9 mouse cellular contexts compared by ENCODE assay signal in the genomic region with DNA sequence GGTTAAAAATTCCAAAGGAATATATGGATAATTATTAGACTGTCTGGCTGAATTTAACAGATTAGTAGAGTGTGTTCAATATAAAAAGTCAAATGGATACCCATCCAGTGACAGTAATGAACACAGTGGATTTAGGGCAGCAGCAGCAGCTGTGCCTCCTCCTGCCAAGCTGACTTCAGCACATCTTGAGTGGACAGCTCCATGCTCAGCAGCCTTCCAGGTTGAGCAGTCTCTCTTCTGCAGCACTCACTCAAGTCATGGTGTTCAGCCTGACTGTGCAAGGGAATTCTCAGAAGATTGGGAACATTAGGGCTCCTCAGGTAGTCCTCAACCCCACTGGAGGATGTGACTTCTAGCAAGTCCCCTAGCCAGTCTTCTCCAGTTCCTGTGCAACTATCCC.
DNase-seq lines count a peak whose midpoint lies in the region; ATAC-seq and TF ChIP-seq lines count a peak whose summit lies in the region.
"Had no signal": no experiment of that assay in that cellular context is flagged by ENCODE, and none has a peak within 500 bp of the region (broad histone marks: within the 10 kb centered on the region; RNA-seq: fewer than 3 reads in every experiment).

No protein-coding gene starts in this region.

- TF ChIP-seq POLR2A in heart, adult 2 months (IDR thresholded peaks at IDR 0.05; ENCODE audit: insufficient read depth, low read depth, low read length), result no peak

- no peaks in the 10 kb centered on the region for H3K79me2 ChIP-seq in heart, adult 2 months (replicated peaks; ENCODE audit: control insufficient read depth, insufficient read depth, low read length)

- H3K9ac ChIP-seq in heart, adult 2 months (ENCODE audit: low read depth, low read length), result no peak overlapping the region
- H3K9ac ChIP-seq in neural tube, embryonic 11.5 days (ENCODE audit: low read length), result no peak overlapping the region
- H3K9ac ChIP-seq in neural tube, embryonic 15.5 days (replicated peaks), result no peak overlapping the region

- no peak overlapping the region for H3K27ac ChIP-seq in heart, adult 2 months
- no peak overlapping the region for H3K27ac ChIP-seq in neural tube, embryonic 11.5 days (ENCODE audit: low read depth, low read length)
- H3K27ac ChIP-seq in neural tube, embryonic 15.5 days (replicated peaks), result no peak overlapping the region
- H3K27ac ChIP-seq: macrophage had no signal

- TF ChIP-seq CTCF in heart, adult 2 months (IDR thresholded peaks at IDR 0.05), result no peak

- H3K9me3 ChIP-seq in neural tube, embryonic 11.5 days (ENCODE audit: control insufficient read depth, low read length), result no peaks in the 10 kb centered on the region
- no peaks in the 10 kb centered on the region for H3K9me3 ChIP-seq in neural tube, embryonic 15.5 days (replicated peaks)

- H3K4me3 ChIP-seq in heart, adult 2 months, result no peak overlapping the region
- H3K4me3 ChIP-seq in neural tube, embryonic 11.5 days (ENCODE audit: low read depth, low read length), result no peak overlapping the region
- H3K4me3 ChIP-seq in neural tube, embryonic 15.5 days (replicated peaks), result no peak overlapping the region

- no peaks in the 10 kb centered on the region for H3K4me1 ChIP-seq in heart, adult 2 months (ENCODE audit: control insufficient read depth, insufficient read depth, low read length)
- no peaks in the 10 kb centered on the region for H3K4me1 ChIP-seq in neural tube, embryonic 11.5 days (ENCODE audit: control insufficient read depth, insufficient read depth, low read length)
- no peaks in the 10 kb centered on the region for H3K4me1 ChIP-seq in neural tube, embryonic 15.5 days

- no peak overlapping the region for H3K4me2 ChIP-seq in neural tube, embryonic 11.5 days (ENCODE audit: low read depth)
- no peak overlapping the region for H3K4me2 ChIP-seq in neural tube, embryonic 15.5 days

- H3K27me3 ChIP-seq in heart, adult 2 months (ENCODE audit: control insufficient read depth, insufficient read depth, low read length), result no peaks in the 10 kb centered on the region
- H3K27me3 ChIP-seq in neural tube, embryonic 11.5 days (ENCODE audit: control insufficient read depth, insufficient read depth, low read length), result no peaks in the 10 kb centered on the region
- H3K27me3 ChIP-seq in neural tube, embryonic 15.5 days (replicated peaks), result no peaks in the 10 kb centered on the region; the same call in 1 of the 2 replicates

- TF ChIP-seq EP300 in heart, adult 2 months (IDR thresholded peaks at IDR 0.05; ENCODE audit: insufficient read depth, low read depth, low read length), result no peak

- DNase-seq in heart, adult 2 months, result peak; percentile 9 to 23
- no peak for DNase-seq in heart, adult 9 months (ENCODE audit: low spot score in 2 of 2)
- peak; percentile 35 for DNase-seq in neural tube, embryonic 11.5 days (ENCODE audit: low spot score)
- DNase-seq in forelimb bud, embryonic 11.5 days (ENCODE audit: low read depth, low spot score), result peak; percentile 61
- DNase-seq in testis, postnatal 14 days (ENCODE audit: low spot score), result peak; percentile 16
- DNase-seq in frontal cortex, postnatal 10 days (ENCODE audit: low spot score in 2 of 2), result no peak
- no peak for DNase-seq in left cerebral cortex, adult 18-20 months (ENCODE audit: low spot score in 2 of 2)

- intact Hi-C loops in heart, adult 2 months (cut with DNase I), result no loop called here

- no peaks in the 10 kb centered on the region for H3K36me3 ChIP-seq in heart, adult 2 months (ENCODE audit: control insufficient read depth, insufficient read depth, low read length)
- H3K36me3 ChIP-seq in neural tube, embryonic 11.5 days (ENCODE audit: control insufficient read depth, insufficient read depth, low read length), result no peaks in the 10 kb centered on the region
- no peaks in the 10 kb centered on the region for H3K36me3 ChIP-seq in neural tube, embryonic 15.5 days

- no peak for ATAC-seq in neural tube, embryonic 11.5 days (ENCODE audit: insufficient read depth, low FRiP score, low TSS enrichment)
- no peak for ATAC-seq in neural tube, embryonic 15.5 days (ENCODE audit: low FRiP score)

Comparison
In these comparisons a context has a peak if more than half of its experiments do, and no peak if none do; other contexts are left out.
1. DNase-seq: peak in heart, adult 2 months (2 of 2), neural tube, embryonic 11.5 days (single experiment), forelimb bud, embryonic 11.5 days (single experiment) and testis, postnatal 14 days (single experiment); none in heart, adult 9 months (0 of 2), frontal cortex, postnatal 10 days (0 of 2) and left cerebral cortex, adult 18-20 months (0 of 2).